Mouse (Mus musculus) hindbrain, embryonic 14.5 days (tissue): ENCODE measurements at regions not wholly inside any gene's neighbourhood (a gene's known extent, or its start where the extent isn't known, plus 50 kb on each side); places are given as distances from the start of the nearest gene placed in this dataset.

Source experiments
- ATAC-seq: fragments of 200-750 bp; cut with Nextera tagmentation; 2 replicates; pipeline ENCODE4 v1.8.0; 2017; ENCODE audit warnings: moderate number of reproducible peaks, mild to moderate bottlenecking, moderate TSS enrichment, moderate library complexity; ENCODE audit not compliant: low FRiP score
- DNase-seq: peaks from one replicate; pipeline ENCODE4 v3.0.0-alpha.2; 2015; ENCODE audit warnings: low spot score
- H3K27ac ChIP-seq: fragments of 300-500 bp; sonication (generic); 2 replicates; pipeline ENCODE4 v1.5.1; 2014; ENCODE audit warnings: mild to moderate bottlenecking, moderate library complexity
- H3K27me3 ChIP-seq: fragments of 300-500 bp; sonication (generic); 2 replicates; pipeline ENCODE4 v1.6.1; 2014; ENCODE audit warnings: mild to moderate bottlenecking, low read length, mixed read lengths; ENCODE audit not compliant: control insufficient read depth, insufficient read depth
- H3K36me3 ChIP-seq: fragments of 300-500 bp; sonication (generic); replicated peaks from 2 replicates; pipeline ENCODE4 v1.6.1; 2014; ENCODE audit not compliant: control insufficient read depth, insufficient read depth
- H3K4me1 ChIP-seq: fragments of 300-500 bp; sonication (generic); replicated peaks from 2 replicates; pipeline ENCODE4 v1.6.1; 2014; ENCODE audit warnings: antibody characterized with exemption, low read length, mixed read lengths; ENCODE audit not compliant: control insufficient read depth, insufficient read depth
- H3K4me2 ChIP-seq: fragments of 300-500 bp; sonication (generic); replicated peaks from 2 replicates; pipeline ENCODE4 v1.6.1; 2014; ENCODE audit warnings: mild to moderate bottlenecking, moderate library complexity
- H3K4me3 ChIP-seq: fragments of 300-500 bp; sonication (generic); replicated peaks from 2 replicates; pipeline ENCODE4 v1.5.1; 2014; ENCODE audit warnings: mild to moderate bottlenecking, low read length
- H3K9ac ChIP-seq: fragments of 300-500 bp; sonication (generic); 2 replicates; pipeline ENCODE4 v1.6.1; 2014
- H3K9me3 ChIP-seq: fragments of 300-500 bp; sonication (generic); 2 replicates; pipeline ENCODE4 v1.6.1; 2016; ENCODE audit warnings: low read length; ENCODE audit not compliant: control insufficient read depth
- WGBS: fragments of 180-500 bp; shearing (Covaris S2); extraction: QIAGEN DNeasy Blood & Tissue Kit; methylation state at CpG from one replicate; pipeline ENCODE4 v1.1.7; 2014; 5-methylcytosine and 5-hydroxymethylcytosine counted together

DNA sequence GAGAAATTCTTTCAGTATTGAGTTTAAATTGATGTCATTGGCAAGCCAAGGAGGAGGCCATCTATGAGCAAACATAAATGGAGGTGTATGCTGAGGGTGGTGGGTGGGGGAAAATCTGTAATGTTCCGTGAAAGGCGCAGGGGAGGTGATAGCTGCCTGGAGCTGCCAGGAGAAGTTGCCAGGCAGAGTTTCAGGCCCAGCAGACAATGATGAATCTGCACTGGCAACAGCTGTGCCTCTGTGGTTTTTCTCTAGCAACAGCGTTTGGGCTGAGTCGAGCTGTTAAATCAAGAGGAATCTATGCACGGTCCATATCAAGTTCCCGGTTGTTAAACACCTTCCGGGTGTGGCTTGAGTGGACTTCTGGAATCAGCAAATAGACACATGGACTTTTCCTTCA, 120.7 kb upstream of the Lhx8 start:
- Histone ChIP-seq H3K4me3 (no peak overlapping the region), H3K9ac (no peak overlapping the region), H3K9me3 (peaks cover 9% of the 10 kb centered on the region; the same call in 1 of the 2 replicates), H3K4me2 (no peak overlapping the region), H3K36me3 (no peaks in the 10 kb centered on the region), H3K27ac (no peak overlapping the region), H3K27me3 (no peaks in the 10 kb centered on the region), H3K4me1 (no peaks in the 10 kb centered on the region)
- no peak for DNase-seq
- 87% methylated on average over 7 of the region's 7 CpGs for WGBS
- no peak for ATAC-seq

DNA sequence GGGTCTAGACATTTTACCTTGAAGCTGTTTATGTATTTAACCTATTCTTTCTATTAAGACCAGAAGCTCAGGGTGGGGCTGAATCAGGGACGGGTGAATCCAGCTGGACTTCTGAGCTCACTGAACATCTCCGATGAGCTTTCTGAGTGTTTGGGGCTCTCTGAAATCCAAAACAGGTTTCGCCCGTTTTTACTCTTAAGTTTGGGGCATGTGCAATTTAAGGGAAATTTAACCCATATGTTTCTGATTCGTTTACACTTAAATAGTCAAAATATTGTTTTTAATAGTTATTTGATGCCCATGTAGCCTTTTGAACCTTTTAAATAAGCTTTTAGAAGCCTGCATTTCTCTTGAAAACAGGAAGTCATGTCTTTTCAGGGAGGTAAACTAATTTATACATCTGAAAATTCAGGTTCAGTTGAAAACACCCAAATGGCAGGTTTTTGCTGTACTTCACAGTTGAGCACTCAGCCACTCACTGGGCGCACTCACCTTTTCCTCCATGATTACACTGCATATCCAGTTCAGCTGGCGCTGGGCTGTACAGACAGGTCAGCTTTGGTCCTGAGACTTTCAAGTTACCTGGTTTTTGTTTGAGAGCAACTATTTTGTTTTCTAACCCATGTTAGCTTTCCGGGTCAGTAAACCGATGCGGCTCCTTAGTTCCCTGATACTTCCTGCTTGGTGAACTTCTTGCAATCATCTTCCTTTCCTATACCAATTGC, 113.1 kb upstream of the Lhx8 start:
- H3K27ac ChIP-seq, result no peak overlapping the region
- no peak overlapping the region for H3K9ac ChIP-seq
- no peak for DNase-seq
- H3K36me3 ChIP-seq, result no peaks in the 10 kb centered on the region
- H3K4me1 ChIP-seq, result no peaks in the 10 kb centered on the region
- H3K4me3 ChIP-seq, result no peak overlapping the region
- 89% methylated on average over 10 of the region's 10 CpGs for WGBS
- no peak overlapping the region for H3K4me2 ChIP-seq
- H3K27me3 ChIP-seq, result no peaks in the 10 kb centered on the region
- H3K9me3 ChIP-seq, result peaks cover 8% of the 10 kb centered on the region; the same call in 1 of the 2 replicates
- no peak for ATAC-seq

DNA sequence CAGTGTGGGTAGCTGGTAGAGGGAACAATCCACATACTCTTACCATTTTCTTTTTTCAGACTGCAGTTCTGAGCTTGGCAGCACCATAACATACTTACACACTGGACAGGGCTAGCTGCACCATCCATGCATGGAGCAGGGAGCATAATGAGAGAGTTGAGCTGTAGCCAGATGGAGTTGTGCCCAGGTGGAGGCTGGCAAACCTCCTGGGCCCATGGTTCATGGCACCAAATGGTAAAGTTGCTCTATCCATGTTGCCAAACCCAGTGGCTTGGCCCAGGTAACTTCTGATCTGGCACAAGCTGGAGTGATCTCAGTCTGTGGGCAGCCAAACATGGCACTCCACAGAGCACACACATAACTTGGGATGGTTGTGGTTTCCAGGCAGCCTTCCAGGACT, 111.0 kb upstream of the Lhx8 start:
- Histone ChIP-seq H3K4me1 (no peaks in the 10 kb centered on the region), H3K4me2 (no peak overlapping the region), H3K9ac (no peak overlapping the region), H3K27me3 (no peaks in the 10 kb centered on the region), H3K9me3 (no peaks in the 10 kb centered on the region), H3K27ac (no peak overlapping the region), H3K4me3 (no peak overlapping the region), H3K36me3 (no peaks in the 10 kb centered on the region)
- DNase-seq (no peak), ATAC-seq (no peak)

DNA sequence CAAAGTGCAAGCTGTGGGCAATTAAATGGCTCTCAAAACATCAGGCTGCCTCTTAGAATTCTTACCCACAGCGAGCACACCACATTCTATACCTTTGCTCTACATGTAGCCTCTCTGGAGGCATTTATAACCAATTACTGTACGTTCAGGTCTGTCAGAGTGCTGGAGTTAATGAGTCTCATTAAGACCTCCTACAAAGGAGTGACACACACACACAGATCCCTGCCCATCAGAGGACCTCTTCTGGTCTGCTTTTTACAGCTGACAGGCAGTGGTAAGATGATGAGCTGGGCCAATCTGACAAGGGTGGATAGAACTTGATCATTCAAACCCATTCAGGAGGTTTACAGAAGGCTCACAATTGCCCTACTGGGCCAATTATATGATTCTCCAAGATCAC, 110.4 kb upstream of the Lhx8 start:
- Histone ChIP-seq H3K27me3 (no peaks in the 10 kb centered on the region), H3K4me1 (no peaks in the 10 kb centered on the region), H3K4me2 (no peak overlapping the region), H3K9ac (no peak overlapping the region), H3K9me3 (no peaks in the 10 kb centered on the region), H3K36me3 (no peaks in the 10 kb centered on the region), H3K4me3 (no peak overlapping the region), H3K27ac (no peak overlapping the region)
- no peak for DNase-seq
- no peak for ATAC-seq
- WGBS, result 40% methylated on average over 2 of the region's 2 CpGs

DNA sequence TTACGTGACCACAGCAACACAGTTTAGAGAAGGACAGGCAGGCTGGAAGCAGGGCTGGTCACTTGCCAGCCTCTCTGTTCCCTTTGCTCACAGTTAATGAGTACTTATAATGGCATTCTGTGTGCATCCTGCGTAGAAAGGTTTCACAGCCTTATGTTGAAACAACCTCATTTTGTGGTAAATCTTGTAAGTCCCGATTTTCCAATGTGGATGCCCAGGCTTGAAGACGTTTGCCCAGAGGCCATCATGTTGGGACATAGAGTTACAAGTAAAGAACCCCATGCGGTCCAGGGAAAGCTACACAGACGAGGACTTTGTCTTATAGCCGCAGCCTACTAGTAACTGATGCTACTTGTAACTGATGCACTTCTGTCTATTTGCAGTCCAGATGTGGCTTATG, 100.4 kb upstream of the Lhx8 start:
- H3K4me3 ChIP-seq, result no peak overlapping the region
- no peaks in the 10 kb centered on the region for H3K27me3 ChIP-seq
- ATAC-seq (no peak), DNase-seq (no peak)
- 88% methylated on average over 7 of the region's 7 CpGs for WGBS
- no peaks in the 10 kb centered on the region for H3K4me1 ChIP-seq
- no peaks in the 10 kb centered on the region for H3K36me3 ChIP-seq
- no peak overlapping the region for H3K27ac ChIP-seq
- no peak overlapping the region for H3K4me2 ChIP-seq
- no peak overlapping the region for H3K9ac ChIP-seq
- no peaks in the 10 kb centered on the region for H3K9me3 ChIP-seq

DNA sequence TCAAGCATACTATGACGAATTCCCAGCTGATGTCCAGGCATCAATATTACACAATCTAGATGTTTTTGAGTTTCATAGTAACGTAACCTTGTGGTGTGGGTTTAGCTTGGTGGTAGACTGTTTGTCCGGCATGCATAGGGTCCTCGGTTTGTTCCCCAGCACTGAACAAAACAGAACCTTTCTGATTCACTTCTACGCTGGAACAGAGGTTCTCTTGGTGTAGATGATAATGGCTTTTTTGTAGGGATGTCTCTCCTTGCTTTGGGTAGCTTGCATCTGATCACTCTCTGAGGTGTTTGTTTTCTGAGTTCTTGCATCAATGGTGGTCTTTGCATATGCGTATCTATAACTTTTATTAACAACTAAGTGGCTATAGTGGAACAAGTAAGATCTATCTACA, 99.2 kb upstream of the Lhx8 start:
- Histone ChIP-seq H3K9me3 (no peaks in the 10 kb centered on the region), H3K27ac (no peak overlapping the region), H3K36me3 (no peaks in the 10 kb centered on the region), H3K4me3 (no peak overlapping the region), H3K9ac (no peak overlapping the region), H3K27me3 (no peaks in the 10 kb centered on the region), H3K4me2 (no peak overlapping the region), H3K4me1 (no peaks in the 10 kb centered on the region)
- DNase-seq (no peak), ATAC-seq (no peak)
- WGBS, result 89% methylated on average over 6 of the region's 6 CpGs

DNA sequence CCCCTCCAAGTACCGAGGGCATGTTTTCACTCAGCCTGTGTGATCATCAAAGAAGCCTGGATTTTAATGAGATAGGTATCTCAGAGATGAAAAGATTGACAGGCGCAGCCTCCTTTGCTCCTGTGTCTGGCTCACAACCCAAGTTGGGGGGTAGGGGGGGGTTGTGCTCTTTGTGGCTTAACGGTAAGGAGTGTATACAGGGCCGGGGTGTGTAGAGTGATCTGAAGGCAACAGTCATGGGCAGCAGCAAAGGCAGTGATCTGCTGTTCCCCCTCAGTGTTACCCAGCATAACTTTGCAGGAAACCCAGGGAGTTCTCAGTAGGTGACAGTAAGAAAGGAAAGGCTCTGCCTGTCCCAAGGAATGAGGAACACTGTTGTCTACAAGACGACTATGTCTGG, 94.1 kb upstream of the Lhx8 start:
- Histone ChIP-seq H3K4me1 (no peaks in the 10 kb centered on the region), H3K27me3 (no peaks in the 10 kb centered on the region), H3K4me3 (no peak overlapping the region), H3K4me2 (no peak overlapping the region), H3K9me3 (no peaks in the 10 kb centered on the region), H3K27ac (no peak overlapping the region), H3K36me3 (no peaks in the 10 kb centered on the region), H3K9ac (no peak overlapping the region)
- ATAC-seq, result no peak
- no peak for DNase-seq
- 90% methylated on average over 5 of the region's 5 CpGs for WGBS

DNA sequence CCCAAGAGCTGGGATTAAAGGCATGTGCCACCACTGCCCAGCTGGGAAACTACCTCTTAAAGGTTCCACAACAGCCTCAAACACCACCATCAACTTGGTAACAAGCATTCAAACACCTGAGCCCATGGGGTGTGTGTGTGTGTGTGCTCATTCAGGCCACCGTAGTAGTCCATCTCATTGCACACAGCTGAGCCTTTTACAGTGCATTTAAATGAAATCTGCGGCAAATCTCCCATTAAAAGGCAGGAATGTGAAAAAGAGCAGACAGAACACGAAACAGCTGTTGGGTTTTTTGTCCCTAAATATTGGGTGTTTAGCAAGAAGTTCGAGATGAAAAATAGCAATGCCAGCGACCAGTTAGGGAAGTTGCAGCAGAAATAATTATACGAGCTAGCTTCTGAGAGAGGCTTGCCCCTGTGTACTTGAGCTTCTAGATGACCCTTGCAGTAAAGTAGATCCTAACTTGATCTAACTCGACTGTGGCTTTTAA, 91.0 kb upstream of the Lhx8 start:
- Histone ChIP-seq H3K4me2 (no peak overlapping the region), H3K27ac (no peak overlapping the region), H3K27me3 (no peaks in the 10 kb centered on the region), H3K9ac (no peak overlapping the region), H3K36me3 (no peaks in the 10 kb centered on the region), H3K4me1 (no peaks in the 10 kb centered on the region), H3K4me3 (no peak overlapping the region), H3K9me3 (no peaks in the 10 kb centered on the region)
- DNase-seq, result no peak
- ATAC-seq, result no peak
- WGBS, result 90% methylated on average over 7 of the region's 7 CpGs

DNA sequence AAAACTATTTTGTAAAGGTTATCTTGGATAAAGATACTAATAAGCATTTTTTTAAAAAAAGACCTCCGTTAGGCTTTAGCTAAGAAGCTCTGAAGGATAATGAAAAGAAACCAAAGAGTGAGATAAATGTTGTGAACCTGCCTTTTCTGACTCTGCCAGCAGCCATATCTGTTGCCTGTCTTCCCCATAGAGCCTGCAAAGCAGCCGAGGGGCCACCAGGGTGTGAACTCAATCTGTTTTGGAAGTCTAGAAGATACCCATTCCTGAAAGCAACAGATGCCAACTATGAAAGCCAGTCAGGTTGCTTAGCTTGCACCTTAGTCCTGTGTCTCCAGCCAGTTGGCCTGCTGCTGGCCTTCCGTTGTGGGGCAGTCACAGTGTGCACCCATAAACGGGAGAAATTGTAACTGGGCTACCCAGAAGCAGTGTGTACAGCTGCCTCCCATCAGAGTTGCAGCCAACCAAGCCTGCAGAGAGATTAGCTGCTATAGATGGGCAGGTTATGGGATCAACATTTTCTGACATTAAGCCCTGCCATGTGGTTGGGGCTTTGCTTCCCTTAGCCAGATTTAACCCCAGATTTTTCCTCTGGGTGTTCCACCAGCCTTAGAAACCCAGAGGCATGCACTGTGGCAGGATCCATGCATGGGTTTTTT, 87.8 kb upstream of the Lhx8 start:
- Histone ChIP-seq H3K36me3 (no peaks in the 10 kb centered on the region), H3K9ac (no peak overlapping the region), H3K4me2 (no peak overlapping the region), H3K4me1 (no peaks in the 10 kb centered on the region), H3K27ac (no peak overlapping the region), H3K9me3 (no peaks in the 10 kb centered on the region), H3K27me3 (no peaks in the 10 kb centered on the region), H3K4me3 (no peak overlapping the region)
- 83% methylated on average over 4 of the region's 4 CpGs for WGBS
- DNase-seq (no peak), ATAC-seq (no peak)
